Mouse (Mus musculus): ENCODE results near the gene Thumpd2.

Thumpd2 gene

DNA sequence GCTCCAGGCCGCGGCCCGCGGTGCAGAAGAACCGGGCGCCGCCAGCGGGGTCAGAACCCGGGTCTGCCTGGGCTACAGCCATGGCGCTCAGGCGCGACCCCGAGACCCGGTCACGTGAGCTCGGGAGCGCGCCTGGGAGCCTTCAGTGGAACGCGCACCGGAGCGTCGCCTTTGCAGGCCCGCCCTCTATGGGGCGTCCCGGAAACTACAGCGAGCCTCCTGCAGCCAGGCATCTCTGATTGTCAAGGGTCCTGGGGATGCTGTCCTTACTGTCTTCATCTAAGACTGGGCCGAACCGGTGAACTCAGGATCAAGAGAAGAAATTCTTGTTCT is at the start of gene Thumpd2:
Gene Thumpd2, minus strand, starts transcription at position 104 of the 333 bp plus-strand sequence.
- peak; percentile 74 for DNase-seq (ENCODE audit: low read depth)

- DNase-seq (ENCODE audit: low read depth): no peak
Measured at GRCm38 (mm10) chr17:81104237-81104636, 39.4 kb upstream of the Thumpd2 start.

- no peak for DNase-seq (ENCODE audit: low read depth)
Measured at GRCm38 (mm10) chr17:81102866-81103265, 38.0 kb upstream of the Thumpd2 start.

DNA sequence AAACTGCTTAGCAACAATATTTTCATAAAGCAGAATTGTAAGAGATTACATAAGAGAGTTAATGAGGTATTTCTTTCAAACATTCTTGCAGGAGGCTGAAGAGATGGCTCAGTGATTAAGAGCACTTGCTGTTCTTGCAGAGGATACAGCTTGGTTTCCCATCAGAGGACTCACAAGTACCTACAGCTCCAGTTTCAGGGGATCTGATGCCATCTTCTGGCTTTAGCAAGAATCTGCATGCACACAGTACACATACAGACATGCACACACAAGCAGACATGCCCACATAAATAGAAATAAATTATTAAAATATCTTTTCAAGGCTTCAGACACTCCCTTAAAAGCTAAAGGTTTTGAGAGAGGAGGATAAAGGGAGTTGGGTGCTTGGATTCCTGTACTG is 33.6 kb upstream of the Thumpd2 start:
- peak; percentile 6 for DNase-seq (ENCODE audit: low read depth)

DNA sequence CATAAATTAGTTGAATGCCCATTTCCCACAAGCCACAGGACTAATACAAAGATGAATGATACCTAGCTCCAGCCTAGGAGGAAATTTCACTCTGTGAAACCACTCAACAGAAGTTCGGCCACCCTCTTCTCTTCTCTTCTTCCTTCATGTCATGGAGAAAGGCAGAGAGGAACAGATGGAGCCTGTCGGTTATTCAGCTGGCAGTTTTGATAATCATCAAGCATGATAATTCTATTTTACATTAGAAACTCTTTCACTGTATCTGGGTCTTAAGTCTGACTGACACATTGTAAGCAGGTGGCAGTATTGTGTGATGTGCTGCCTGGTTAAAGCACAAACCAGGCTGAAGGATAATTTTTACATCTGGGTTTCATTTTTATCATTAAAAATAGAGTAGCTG is 31.6 kb upstream of the Thumpd2 start:
- no peak for DNase-seq (ENCODE audit: low read depth)

DNA sequence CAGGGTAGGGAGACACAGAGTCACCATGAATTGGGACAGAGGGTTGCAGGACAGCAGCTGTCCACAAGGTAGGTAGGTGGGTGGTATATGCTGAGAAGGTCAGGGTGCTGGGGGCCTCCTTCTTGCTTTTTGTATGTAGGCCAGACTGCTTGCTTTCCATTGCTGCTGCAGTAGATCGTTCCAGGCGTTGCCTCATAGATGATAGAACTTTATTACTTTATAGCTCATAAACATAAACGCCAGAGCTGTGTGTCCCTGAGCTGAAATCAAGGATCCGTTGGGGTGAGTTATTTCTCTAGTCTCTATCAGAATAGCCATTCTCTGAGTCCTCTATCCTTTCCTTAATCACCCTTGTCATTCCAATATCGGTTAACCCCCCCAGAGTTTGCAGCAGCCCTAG is 27.9 kb upstream of the Thumpd2 start:
- DNase-seq (ENCODE audit: low read depth): no peak

- no peak for DNase-seq (ENCODE audit: low read depth)
Measured at GRCm38 (mm10) chr17:81088866-81089265, 24.0 kb upstream of the Thumpd2 start.

DNA sequence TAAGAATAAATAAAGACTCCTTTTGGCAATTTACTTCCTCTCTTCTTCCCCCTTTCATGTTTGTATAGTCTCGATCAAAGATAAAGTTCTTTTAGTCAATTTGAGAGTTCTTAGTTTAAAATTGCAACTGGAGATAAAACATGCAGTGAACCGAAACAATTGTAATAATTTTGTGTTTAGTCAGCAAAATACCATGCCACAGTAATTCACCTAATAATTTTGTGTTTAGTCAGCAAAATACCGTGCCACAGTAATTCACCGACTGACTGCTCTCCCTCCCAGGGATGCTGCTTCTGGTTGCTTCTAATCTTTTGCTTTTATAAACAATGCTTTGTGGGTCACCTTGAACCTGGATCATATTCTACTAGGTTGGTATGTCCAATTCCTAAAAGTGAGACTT is 22.9 kb upstream of the Thumpd2 start:
- DNase-seq (ENCODE audit: low read depth): no peak

DNA sequence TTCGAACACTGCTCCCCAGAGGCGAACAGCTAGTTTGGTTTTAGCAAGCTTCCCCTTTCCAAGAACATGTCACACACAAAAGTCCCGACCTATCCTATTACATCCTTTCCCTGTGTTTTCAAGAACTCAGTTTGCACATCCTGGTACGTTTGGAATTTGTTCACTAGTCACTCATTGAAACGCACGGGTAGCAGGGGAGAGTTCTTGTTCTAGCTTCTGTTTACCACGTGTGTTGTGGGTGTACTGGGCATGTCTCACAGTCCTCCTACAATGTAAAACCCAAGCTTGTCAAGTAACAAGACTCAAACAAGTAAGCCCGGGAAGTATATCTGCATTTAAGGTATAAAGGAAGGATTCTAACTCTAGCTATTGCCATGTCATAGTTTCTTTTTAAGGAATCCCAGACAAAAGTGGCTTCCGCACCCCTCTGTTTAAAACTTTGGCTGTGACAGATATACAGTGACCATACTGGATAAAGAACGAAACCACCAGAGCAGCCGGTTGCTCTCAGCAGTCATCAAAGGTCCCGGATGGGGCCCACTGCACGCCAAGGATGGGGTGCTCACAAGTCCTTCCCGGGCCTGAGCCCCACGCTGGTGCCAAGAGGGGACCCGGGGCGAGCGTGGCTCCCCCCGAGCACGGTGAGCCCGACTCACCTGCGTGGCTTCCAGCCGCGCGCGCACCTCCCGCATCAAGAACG is 453 bp downstream of the Thumpd2 start:
- DNase-seq (ENCODE audit: low read depth): peak; percentile 42

GRCm38 (mm10) chr17:81063346-81063745 is 1.5 kb downstream of the Thumpd2 start:
- no peak for DNase-seq (ENCODE audit: low read depth)

DNA sequence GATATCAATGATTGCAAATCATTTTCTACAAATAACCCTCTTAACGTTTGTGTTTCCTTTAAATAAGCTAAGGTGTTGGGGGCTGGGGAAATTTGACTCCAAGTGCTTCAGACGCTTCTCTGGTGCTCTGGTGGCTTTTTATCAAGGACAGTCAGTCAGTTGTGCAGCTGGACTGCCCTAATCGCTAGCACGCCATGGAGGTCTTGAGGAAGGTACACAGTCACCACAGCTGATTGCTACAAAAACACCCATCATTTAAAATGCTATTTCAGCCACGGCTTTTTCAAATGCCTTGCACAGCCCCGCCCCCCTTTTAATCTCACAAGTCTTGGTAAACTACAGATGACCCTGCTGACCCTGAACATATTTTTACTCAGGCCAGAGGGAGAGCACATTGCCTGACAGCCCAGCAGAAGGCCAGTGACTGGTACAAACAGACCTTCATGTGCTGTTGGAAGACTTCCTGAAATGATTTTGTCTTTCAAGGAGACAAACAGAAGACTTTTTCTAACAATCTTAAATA is 2.5 kb downstream of the Thumpd2 start:
- no peak for DNase-seq (ENCODE audit: low read depth)

GRCm38 (mm10) chr17:81056796-81057381 is 8.0 kb downstream of the Thumpd2 start:
- no peak for DNase-seq (ENCODE audit: low read depth)

GRCm38 (mm10) chr17:81056035-81056434 is 8.8 kb downstream of the Thumpd2 start:
- no peak for DNase-seq (ENCODE audit: low read depth)

DNA sequence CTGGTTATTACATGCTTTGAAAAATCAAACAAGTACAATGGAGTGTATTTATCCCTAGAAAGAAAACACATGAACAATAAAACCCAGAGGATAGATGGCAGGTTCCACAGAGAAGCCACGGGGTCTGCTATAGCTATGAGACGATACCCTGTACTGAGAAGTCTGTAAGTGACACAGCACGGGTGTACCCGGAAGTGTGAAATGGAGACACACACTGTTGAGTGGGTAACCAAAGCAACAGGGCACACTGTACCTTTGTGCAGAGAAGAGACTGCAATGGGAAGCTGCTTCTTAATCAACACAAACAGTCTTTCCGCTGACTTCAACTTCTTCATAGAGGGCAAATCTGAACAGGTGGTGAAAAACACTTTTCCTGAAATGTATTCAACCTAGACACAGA is 9.4 kb downstream of the Thumpd2 start:
- no peak for DNase-seq (ENCODE audit: low read depth)

DNA sequence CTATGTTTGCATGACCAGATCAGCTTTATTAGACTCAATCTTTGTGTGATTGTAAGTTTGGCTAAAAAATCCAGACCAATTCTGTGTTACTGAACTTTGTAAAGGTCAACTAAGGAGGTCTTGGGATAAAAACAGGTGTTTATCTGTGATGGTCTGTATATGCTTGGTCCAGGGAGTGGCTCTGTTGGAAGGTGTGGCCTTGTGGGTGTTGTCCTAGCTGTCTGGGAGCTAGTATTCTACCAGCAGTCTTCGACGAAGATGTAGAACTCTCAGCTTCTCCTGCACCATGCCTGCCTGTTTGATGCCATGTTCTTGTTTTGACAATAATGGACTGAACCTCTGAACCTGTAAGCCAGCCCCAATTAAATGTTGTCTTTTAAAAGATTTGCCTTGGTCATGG is 11.6 kb downstream of the Thumpd2 start:
- no peak for DNase-seq (ENCODE audit: low read depth)

- no peak for DNase-seq (ENCODE audit: low read depth)
Measured at GRCm38 (mm10) chr17:81047930-81048564, 16.8 kb downstream of the Thumpd2 start.

GRCm38 (mm10) chr17:81045525-81046150 is 19.2 kb downstream of the Thumpd2 start:
- DNase-seq (ENCODE audit: low read depth): no peak

DNA sequence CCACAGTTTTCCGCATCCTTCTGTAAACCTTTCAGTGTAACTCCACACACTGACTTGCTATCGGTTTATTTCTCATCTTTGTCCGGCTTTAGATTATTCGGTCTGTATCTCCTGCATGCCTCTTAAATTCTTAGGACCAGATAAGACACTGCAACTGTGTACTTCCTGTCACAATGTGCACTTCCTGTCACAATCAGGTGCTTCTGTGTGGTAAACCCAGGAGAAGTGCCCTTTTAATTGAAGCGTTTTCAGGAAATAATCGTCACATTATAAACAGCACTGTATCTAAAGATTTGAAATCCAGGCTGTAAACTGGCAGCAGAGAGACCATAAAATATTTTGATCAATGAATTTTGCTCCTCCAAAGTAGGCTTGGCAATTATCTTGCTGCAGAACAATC is 19.8 kb downstream of the Thumpd2 start:
- DNase-seq (ENCODE audit: low read depth): no peak

- DNase-seq (ENCODE audit: low read depth): no peak
Measured at GRCm38 (mm10) chr17:81044356-81044755, 20.5 kb downstream of the Thumpd2 start.

DNA sequence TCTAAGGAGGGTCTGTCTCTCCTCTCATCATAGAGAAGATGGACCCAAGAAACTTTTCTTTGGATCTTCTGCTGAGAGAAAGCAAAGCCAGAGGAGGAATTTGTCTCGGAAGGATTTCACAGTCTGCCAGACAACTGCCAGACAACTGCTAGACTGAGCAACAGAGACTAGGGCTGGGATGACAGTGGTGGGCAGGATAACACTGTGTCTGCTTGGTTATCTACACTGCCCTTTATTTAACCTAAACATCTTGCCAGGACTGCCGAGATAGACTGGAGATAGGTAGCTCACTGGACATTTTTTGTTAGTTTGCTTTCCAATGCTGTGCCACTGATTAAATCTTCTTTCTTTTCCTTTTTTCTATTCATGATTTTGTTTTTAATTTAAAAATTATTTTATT is 23.2 kb downstream of the Thumpd2 start:
- DNase-seq (ENCODE audit: low read depth): no peak

DNA sequence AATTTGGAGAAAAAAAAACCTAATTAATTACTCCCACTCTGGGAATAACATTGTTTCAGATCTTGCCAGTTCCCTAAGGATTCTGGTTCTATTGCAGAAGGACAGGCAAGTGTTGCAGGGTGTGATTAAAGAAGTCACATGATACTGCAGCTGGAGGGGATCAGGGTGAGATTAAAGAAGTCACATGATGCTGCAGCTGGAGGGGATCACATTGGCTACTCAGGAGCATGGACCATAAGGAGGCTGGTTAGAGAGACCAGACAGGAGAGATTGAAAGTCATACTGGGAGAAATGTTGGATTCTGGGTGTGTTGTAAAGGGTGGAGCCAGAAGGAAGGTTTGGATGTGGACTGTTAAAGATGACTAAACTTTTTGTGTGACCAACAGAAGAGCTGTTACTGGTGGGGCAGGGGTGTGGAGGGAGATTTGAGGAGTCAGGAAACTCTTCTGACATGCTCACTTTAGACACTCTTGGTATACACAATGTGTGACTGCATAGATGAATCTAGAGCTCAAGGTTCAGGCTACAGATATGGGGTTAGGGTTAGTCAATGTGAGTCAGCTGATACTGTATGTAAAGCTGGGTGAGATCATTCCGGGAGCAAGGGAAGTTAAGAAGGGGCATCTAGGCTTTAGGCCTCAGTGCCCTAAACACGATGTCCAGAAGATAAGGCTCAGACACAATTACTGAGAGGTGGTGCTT is 26.0 kb downstream of the Thumpd2 start:
- DNase-seq (ENCODE audit: low read depth): no peak

DNA sequence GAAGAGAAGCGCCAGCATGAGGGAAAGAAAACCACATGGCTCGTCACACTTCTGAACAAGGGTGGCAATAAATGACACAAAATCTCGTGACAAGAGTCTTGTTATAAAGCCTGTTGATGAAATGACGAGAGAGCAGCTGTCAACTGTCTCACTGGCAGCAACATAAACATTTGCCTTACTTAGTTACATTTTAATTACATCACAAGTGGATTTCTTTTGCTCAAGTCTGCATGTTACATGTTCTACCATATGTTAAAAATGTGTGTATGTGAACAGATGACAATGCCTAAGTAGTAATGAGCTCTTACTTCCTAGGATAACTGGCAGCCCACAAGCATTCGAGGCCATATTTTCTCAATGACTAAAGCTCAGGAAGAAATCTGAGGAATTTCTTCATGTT is 29.5 kb downstream of the Thumpd2 start:
- no peak for DNase-seq (ENCODE audit: low read depth)
